Comparison of ENCODE assay signal across 10 mouse cellular contexts in the genomic region with DNA sequence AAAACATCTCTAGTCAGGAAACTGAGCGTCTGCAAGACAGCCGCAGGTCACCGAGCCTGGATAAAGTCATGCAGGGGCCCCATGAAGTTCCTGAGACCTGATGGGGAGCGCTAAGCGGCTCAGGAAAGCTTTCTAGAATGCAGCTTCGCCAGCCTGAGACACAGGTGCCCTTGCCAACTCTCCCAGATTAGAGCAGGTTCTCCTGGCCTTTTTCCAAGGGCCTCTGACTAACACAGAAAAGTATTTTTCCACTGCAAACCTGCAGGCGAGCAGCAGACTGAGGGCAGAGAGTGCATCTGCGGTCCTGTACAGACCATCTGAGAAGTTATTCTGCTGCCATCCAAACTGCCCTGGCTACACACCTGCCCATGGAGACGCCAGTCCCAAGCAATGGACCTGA. TPM values are rescaled to one million over a fixed set of nuclear protein-coding genes. Genes with fewer than 3 reads are reported as not detected.
DNase-seq lines count a peak whose midpoint lies in the region; ATAC-seq lines count a peak whose summit lies in the region.
"Had no signal": no experiment of that assay in that cellular context is flagged by ENCODE, and none has a peak within 500 bp of the region (broad histone marks: within the 10 kb centered on the region; RNA-seq: fewer than 3 reads in every experiment).

No protein-coding gene starts in this region.

- no peak for ATAC-seq in kidney, embryonic 14.5 days (ENCODE audit: low FRiP score, low TSS enrichment)
- no peak for ATAC-seq in heart, embryonic 14.5 days (ENCODE audit: insufficient number of reproducible peaks, insufficient read depth, low FRiP score, low read depth)

- H3K4me1 ChIP-seq in kidney, embryonic 14.5 days (ENCODE audit: control insufficient read depth, insufficient read depth, low read length) = peaks cover 10% of the 10 kb centered on the region; the same call in 1 of the 2 replicates
- peaks cover 38 to 39% of the 10 kb centered on the region in 2 experiments for H3K4me1 ChIP-seq in heart, embryonic 14.5 days (ENCODE audit: control insufficient read depth in 2 of 2, insufficient read depth in 2 of 2, low read length in 2 of 2)
- H3K4me1 ChIP-seq in forebrain, embryonic 10.5 days = no peaks in the 10 kb centered on the region

- H3K27me3 ChIP-seq in kidney, embryonic 14.5 days (ENCODE audit: control insufficient read depth, insufficient read depth, low read length) = no peaks in the 10 kb centered on the region
- H3K27me3 ChIP-seq in heart, embryonic 14.5 days (ENCODE audit: control insufficient read depth, insufficient read depth, low read length) = no peaks in the 10 kb centered on the region
- no peaks in the 10 kb centered on the region for H3K27me3 ChIP-seq in forebrain, embryonic 10.5 days (ENCODE audit: poor library complexity, severe bottlenecking)
- H3K27me3 ChIP-seq: limb, embryonic 15.5 days had no signal

- no peaks in the 10 kb centered on the region for H3K36me3 ChIP-seq in kidney, embryonic 14.5 days (ENCODE audit: control insufficient read depth, insufficient read depth, low read length)
- no peaks in the 10 kb centered on the region for H3K36me3 ChIP-seq in heart, embryonic 14.5 days (ENCODE audit: control insufficient read depth, insufficient read depth, low read length)
- H3K36me3 ChIP-seq in forebrain, embryonic 10.5 days (replicated peaks) = peaks cover 12% of the 10 kb centered on the region; the same call in 1 of the 2 replicates
- H3K36me3 ChIP-seq: limb, embryonic 15.5 days had no signal

- no peak overlapping the region for H3K4me2 ChIP-seq in kidney, embryonic 14.5 days (replicated peaks; ENCODE audit: low read depth, low read length)
- H3K4me2 ChIP-seq in heart, embryonic 14.5 days (ENCODE audit: low read length) = no peak overlapping the region
- H3K4me2 ChIP-seq: limb, embryonic 15.5 days had no signal

- peak; percentile 59 for DNase-seq in kidney, adult 18-20 months
- peak; percentile 96 for DNase-seq in brain, adult 2 months (ENCODE audit: low read depth, low spot score)
- DNase-seq in lung, postnatal 10 days = peak; percentile 62
- DNase-seq in yolk sac, embryonic 10.5 days (ENCODE audit: low spot score) = no peak
- no peak for DNase-seq in right cerebral cortex, adult 2 months (ENCODE audit: low spot score in 2 of 2)
- DNase-seq in forebrain, embryonic 10.5 days (ENCODE audit: extremely low spot score, low spot score) = no peak

- no peak overlapping the region for H3K27ac ChIP-seq in kidney, embryonic 14.5 days (ENCODE audit: low read depth, low read length)
- H3K27ac ChIP-seq in heart, embryonic 14.5 days (replicated peaks in 1 of 2; ENCODE audit: control insufficient read depth in 1 of 2, insufficient read depth in 1 of 2, low read depth in 2 of 2, low read length in 2 of 2) = peak overlapping the region; percentile 48 to 55; a peak in 3 of 4 replicates
- H3K27ac ChIP-seq in forebrain, embryonic 10.5 days = no peak overlapping the region
- H3K27ac ChIP-seq: limb, embryonic 15.5 days had no signal

- H3K4me3 ChIP-seq in kidney, embryonic 14.5 days (ENCODE audit: low read length) = no peak overlapping the region
- H3K4me3 ChIP-seq in heart, embryonic 14.5 days (ENCODE audit: control insufficient read depth in 1 of 2, insufficient read depth in 1 of 2, low read depth in 1 of 2, low read length in 2 of 2) = no peak overlapping the region
- no peak overlapping the region for H3K4me3 ChIP-seq in forebrain, embryonic 10.5 days
- H3K4me3 ChIP-seq: limb, embryonic 15.5 days; myocyte had no signal

- no peaks in the 10 kb centered on the region for H3K9me3 ChIP-seq in kidney, embryonic 14.5 days (ENCODE audit: control insufficient read depth, low read length)
- H3K9me3 ChIP-seq in heart, embryonic 14.5 days (ENCODE audit: control insufficient read depth, low read length) = no peaks in the 10 kb centered on the region
- H3K9me3 ChIP-seq in forebrain, embryonic 10.5 days = no peaks in the 10 kb centered on the region
- H3K9me3 ChIP-seq: limb, embryonic 15.5 days had no signal

- WGBS in kidney, embryonic 14.5 days = 64% methylated on average over 9 of the region's 9 CpGs
- 32% methylated on average over 9 of the region's 9 CpGs for WGBS in heart, embryonic 14.5 days
- 90% methylated on average over 9 of the region's 9 CpGs for WGBS in forebrain, embryonic 10.5 days

- H3K9ac ChIP-seq in kidney, embryonic 14.5 days (ENCODE audit: low read depth, low read length) = no peak overlapping the region
- peak overlapping the region; percentile 18; the same call in 1 of the 2 replicates for H3K9ac ChIP-seq in heart, embryonic 14.5 days (ENCODE audit: low read length)
- H3K9ac ChIP-seq: limb, embryonic 15.5 days had no signal

RNA-seq across cellular contexts. Expression of a gene that starts 27.6 kb away (rescaled TPM):
- 10.9 and 15.7 TPM in 2 replicates for polyA plus RNA-seq in kidney, embryonic 14.5 days (2014; fragmentation: Nextera tagmentation; extraction: Ambion mirVana)
- polyA plus RNA-seq in heart, embryonic 14.5 days (2014; fragmentation: Nextera tagmentation; extraction: Ambion mirVana) = 10.5 and 10.7 TPM in 2 replicates
- polyA plus RNA-seq in forebrain, embryonic 10.5 days (2016; fragmentation: Nextera tagmentation; extraction: Ambion mirVana) = 15.6 and 16.7 TPM in 2 replicates

Comparison
In these comparisons a context has a peak if more than half of its experiments do, and no peak if none do; other contexts are left out.
1. DNase-seq: peak in kidney, adult 18-20 months (single experiment), brain, adult 2 months (single experiment) and lung, postnatal 10 days (single experiment); none in yolk sac, embryonic 10.5 days (single experiment), right cerebral cortex, adult 2 months (0 of 2) and forebrain, embryonic 10.5 days (single experiment).
2. H3K27ac ChIP-seq: peak in heart, embryonic 14.5 days (2 of 2); none in kidney, embryonic 14.5 days (single experiment) and forebrain, embryonic 10.5 days (single experiment).